Mouse (Mus musculus): ENCODE results near the gene Pak1ip1.
A peak's percentile ranks its signal among the peaks of the same experiment; 100 is the strongest.

DNA sequence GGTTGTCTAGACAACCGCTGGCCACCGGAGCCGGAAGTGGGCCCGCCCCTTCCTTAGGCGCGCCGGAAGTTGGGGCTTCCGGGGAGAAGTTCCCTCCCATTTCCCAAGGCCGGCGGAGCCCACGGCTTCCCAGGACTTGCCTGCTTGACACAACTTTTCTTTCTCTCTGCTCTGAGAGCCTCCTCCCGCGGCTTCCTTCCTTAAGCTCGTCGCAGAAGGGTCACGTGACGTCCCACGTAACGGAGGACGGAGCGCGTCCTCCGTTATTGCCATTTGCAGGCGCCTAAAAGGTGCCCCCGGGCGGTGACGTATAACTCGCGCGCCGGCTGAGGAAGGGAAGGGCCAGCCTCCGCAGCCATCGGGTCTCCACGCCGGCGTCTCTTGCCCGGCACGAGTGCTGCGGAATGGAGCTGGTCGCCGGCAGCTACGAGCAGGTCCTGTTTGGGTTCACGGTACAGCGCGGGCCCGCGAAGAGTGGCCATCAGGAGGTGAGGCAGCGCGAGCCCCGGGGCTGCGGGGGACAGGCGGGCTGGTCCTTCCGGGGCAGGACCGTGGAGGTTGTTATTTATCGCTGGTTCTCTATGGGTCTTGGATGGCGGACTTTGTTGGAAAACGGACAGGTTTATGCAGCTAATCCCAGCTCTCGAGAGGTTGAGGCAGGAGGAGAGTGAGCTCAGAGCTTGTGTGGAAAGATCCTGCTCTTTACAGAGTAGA lies at the start of gene Pak1ip1:
- TF ChIP-seq CTCF (IDR thresholded peaks at IDR 0.05; ENCODE audit: low read depth) = no peak
- TF ChIP-seq EP300 (IDR thresholded peaks at IDR 0.05; ENCODE audit: low read depth) = peak; percentile 95
